Mouse (Mus musculus) c-Kit-positive CD71-negative TER-119-negative erythroid progenitor cells, embryonic 14.5 days (primary cell): ENCODE measurements around the gene Cckbr.

Experiments used
- DNase-seq: peaks from one replicate; pipeline ENCODE4 v3.0.0-alpha.2; 2013; ENCODE audit warnings: low read depth

The Cckbr gene

DNA sequence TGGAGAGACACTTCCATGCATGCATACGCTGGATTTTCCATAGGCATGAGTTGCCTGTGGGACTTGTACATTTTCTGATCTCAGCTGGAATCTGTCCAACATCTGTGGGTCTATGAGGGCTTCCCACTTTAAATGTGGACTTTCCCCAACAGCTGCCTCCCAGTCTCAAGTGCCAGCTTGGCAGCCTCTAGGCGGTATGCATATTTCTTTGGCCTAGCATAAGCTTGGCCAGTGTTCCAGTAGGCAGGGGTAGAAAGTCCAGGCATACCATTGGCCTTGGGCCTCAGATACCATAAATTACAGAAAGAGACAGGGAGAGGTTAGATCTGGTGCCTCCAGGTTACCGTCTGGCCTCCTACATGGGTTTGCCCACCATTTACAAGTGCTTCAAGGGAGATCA, 72.3 kb downstream of the Cckbr start:
- no peak for DNase-seq

DNA sequence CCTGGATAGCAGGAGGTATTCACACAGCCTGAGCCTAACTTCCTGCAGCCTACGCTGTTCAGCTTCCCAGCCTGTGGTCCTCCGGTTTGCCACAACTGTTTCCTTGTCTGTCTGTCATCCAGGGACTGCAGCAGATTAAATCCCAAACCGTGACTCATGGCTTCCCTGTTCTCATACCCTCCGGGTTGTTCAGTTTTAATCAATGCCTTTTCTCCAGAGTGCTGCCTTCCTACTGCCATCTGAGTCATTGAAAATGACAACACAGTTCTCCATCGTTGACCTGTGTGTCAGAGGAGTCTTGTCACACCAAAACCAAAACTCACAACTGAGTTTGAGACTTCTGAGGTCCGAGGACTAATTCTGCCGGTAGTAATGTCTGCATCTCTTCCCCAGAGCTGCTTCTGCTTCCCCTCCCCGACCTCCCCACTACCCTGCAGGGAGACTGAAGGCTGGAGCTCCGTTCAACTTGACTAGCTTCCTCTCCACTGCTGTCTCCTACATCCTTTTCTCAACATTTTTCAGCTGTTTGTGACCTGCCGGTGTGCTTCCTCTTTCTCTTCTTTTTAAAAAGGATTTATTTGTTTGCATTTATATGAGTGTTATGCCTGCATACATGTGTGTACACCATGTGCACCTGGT, 73.4 kb downstream of the Cckbr start:
- no peak for DNase-seq

DNA sequence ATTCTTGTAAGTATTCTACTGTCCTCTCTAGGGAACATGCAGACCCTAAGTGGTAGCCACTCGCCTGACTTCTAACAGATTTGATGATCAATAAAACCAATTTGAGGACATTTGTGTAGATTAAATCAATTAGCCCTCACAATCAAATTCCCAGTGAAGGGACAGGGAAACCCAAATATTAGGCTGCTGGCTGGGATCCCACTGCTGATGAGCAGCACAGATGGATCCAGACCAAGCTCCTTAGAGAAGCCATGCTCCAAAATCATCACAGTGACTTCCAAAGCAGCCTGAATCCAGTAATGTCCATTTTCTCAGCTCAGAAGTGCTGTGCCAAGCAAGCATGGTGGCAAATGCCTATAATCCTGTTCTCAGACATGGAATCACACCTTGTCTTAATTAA, 74.1 kb downstream of the Cckbr start:
- DNase-seq: no peak

DNA sequence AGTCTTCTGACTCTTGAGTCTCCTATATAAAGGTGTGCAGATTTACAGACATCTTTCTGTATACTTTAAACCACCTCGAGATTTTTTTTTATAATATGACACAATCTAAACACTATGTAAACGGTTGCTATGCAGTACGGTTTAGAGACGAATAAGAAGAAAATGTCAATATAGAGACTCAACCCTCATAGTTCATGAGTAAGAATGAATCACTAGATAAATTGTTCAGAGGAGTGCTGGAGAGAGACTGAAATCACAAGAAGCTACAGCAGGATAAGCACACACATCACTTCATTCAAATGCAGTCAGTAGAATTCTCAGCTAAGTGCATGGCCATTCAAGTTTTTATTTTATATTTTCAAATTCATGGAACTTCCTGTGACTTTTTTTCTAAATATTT, 76.5 kb downstream of the Cckbr start:
- DNase-seq: no peak

DNA sequence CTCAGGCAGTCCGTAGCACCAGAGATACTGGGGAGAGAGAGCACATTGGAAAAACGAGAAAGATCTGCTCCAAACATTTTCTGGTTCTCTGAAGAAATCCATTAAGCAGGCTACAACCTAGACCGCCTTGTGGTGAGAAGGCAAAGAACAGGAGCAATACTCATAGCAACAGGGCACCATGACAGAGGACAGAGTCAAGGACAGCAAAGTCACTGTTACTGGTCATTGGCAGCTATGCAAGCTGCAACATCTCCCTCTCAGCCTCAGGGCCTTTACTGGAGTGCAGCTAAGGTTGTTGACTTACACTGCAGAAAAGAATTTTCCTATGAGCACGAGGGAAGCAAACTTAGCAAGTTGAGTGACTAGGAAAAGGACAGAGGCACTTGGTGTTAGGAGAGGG, 81.7 kb downstream of the Cckbr start:
- no peak for DNase-seq

DNA sequence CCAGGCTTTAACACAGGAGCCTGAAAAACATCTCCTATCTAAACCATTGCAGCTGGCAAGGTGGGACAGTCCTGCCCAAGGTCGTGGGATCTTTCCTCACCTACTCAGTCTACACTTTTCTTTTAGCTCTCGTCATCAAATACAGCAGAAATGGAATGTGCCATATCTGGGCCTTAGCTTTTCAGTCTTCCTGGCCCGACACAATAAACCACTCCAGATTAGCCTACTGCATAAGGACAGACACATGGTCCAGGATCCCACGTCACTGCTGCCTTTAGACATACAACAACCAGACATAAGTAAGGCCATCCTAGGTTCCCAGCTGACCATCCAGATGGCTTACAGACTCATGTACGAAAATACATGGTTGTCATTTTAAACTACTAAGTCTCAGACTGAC, 84.6 kb downstream of the Cckbr start:
- no peak for DNase-seq

DNA sequence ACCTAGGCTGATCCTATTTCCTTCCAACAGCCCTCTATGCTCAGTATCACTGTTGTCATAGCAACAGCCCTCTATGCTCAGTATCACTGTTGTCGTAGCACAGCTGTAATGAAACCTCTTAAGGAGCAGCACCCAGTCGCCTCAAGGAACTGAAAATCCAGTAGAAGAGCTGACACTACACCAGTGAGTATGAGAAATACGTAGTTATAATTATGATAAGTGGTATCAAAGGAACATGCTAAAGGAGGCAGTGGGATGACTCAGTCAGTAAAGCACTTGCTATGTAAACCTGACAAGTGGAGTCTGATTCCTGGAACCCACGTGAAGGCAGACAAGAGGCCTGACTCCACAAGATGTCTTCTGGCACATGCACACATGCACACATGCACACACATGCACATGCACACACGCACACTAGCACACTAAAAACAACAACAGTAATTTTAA, 88.3 kb downstream of the Cckbr start:
- DNase-seq: no peak

DNA sequence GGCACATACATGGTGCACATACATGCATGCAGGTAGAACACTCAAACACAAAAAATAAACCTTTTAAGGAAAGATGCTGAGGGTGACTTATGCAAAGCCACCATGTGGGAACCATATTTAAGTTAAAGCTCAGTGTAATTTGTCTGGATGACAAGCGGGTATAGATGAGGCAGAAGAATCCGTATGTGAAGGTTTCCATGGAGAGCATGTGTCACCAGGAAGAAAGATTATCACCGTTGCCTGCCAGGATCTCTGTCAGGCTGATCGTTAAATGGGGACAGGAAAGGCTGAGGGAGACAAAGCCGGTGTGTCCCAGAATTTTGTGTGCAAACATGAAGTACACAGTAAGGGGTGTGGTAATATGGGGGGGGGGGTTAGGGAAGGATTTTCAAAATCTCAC, 89.0 kb downstream of the Cckbr start:
- DNase-seq: no peak

DNA sequence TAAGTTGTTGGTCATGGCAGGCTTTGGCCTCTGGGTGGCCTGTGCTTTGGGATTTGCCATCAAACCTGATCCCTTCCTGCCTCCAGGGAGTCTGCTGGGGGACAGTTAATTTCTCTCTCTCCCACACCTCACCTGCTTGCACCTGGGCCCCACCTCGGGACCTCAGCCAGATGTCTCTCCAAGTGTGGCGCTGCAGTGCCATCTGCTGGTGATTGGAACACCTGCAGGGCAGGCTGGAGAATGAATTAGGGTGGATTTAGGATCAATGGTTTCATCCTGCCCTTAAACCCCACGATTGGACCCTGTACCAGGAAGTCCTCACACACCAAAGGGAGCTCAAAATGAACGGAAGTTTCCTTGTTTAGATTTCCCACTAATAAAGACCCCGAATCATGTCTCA, 89.6 kb downstream of the Cckbr start:
- DNase-seq: peak; percentile 32

DNA sequence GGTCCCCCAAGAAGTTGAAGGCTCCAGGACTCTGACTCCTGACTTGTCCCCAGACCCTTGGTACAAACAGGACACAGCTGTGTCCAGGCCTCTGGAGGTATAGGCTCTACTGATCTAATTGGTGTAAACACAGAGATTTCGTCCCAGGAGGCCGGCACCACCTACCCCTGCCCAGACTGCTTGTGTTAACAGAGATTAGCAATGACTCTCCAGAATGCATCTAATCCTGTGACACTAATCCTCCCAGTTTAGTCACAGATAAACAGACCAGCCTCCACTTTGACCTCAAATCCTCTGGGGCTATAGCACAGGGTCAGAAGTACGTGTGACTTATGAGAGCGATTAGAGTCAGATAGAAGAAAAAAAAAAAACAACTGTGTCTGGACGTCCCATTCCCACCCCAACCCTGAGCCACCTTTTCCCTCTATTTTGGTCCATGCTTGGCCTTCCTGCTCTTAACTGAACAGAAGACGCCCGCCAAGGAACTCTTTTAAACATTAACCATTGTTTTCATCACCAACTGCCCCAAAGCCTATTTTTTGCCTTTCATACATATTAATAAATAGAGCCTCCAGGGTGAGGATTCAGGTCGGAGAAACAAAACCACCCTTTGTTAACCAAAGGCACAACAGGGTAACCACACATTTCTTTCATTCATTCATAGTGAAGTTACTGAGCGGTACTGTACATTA, 91.3 kb downstream of the Cckbr start:
- DNase-seq: no peak

DNA sequence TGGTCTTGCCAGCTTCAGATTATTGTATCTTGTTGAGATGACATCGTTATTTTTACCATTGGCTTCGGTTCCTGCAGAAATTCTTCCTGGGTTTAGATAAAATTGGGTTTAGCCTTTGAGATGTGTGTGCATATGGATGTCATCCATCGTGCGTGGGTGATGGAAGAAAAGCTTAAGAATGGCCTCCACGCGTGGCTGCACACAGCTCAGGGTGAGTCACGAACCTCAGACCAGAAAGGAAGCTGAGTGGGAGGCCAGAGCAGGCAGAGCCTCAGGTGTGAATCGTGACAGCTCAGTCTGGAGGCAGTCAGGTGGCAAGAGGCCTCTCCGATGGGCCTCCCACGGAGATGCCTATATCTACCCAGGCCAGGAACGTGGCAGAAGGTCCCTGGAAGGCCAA, 93.8 kb downstream of the Cckbr start:
- no peak for DNase-seq

DNA sequence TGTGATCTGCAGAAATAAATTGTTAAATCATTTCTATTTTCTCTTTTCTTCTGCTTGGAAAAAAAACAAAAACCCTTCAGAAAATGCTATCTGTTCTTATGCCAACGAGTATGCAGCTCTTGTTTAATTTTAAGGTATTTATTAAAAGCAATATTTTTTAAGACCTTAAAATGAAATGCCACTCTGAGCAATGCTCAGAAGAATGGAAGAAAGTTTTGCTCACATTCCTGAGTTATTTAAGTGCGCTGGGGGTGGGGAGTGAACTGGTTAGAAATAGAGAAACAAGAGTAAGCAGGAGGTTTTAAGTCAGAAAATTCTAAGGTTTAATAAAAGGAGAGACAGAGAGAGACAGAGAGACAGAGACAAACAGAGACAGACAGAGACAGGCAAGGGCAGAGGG, 94.2 kb downstream of the Cckbr start:
- DNase-seq: no peak

DNA sequence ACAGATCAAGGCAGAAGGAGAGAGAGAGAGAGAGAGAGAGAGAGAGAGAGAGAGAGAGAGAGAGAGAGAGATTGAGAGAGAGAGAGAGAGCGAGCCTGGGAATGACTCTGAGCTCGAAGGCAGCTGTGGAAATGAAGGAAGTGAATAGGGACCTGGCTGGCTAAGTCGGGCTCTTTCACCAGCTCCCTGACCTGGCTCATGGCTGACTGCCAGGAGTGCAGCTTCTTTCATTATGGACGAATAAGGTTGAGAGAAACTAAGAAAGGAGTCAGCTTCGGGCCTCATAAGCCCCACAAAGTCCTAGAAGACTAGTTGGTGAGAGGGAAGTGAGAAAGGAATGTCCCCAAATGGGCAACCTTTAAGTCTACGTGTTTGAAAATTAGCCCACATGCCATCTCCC, 94.7 kb downstream of the Cckbr start:
- no peak for DNase-seq
